Mouse (Mus musculus): Measurements from ENCODE around the gene Src. TPM values are rescaled to one million over a fixed set of nuclear protein-coding genes. Genes with fewer than 3 reads are reported as not detected.

Gene Src
- total RNA-seq, 2 experiments from 2014 or later = 0.09 TPM; not detected in 1

- no peak for ATAC-seq (replicated peaks; ENCODE audit: low FRiP score, poor library complexity, severe bottlenecking)
Observed at GRCm38 (mm10) chr2:157512859-157513258, 94.6 kb downstream of the Src start.

GRCm38 (mm10) chr2:157513737-157514208 lies 95.5 kb downstream of the Src start:
- ATAC-seq (replicated peaks; ENCODE audit: low FRiP score, poor library complexity, severe bottlenecking) = no peak

DNA sequence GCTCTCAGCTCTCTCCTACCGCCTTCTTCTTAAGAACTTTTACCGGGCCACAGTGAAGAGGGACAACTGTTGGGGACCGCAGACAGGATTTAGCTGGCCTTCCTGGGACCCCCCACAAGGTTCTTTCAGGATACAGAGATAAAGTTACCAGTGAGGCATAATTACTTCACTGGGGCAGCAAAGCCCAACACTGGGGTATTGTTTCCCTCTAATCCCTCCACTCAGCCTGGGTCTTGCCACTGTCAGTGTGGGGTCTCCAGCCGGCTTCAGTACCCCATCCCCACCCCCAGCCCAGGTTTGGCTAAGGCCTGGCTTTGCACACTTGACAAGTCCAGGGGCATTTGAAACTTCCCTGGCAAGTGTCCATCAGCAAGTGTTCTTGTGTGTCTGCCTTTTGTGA lies 96.1 kb downstream of the Src start:
- ATAC-seq (replicated peaks; ENCODE audit: low FRiP score, poor library complexity, severe bottlenecking) = no peak

DNA sequence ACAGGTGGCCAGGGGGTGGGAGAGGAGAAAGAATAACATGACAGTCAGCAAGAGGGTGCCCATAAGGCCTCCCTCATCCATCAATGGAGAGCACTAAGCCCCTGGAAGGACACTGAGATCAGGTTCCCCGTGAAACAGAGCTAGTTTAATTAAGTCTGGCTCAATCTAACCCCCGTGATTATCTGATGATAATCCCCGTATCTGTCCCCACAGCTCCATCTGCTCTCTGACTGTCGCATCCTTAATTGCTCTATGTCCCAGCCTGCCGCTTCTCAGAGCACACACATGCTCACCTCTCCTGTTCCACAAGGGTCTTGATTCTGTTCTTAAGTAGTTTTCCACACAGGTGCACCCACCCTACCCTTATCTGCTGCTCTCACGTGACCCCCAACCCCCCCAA lies 99.3 kb downstream of the Src start:
- no peak for ATAC-seq (replicated peaks; ENCODE audit: low FRiP score, poor library complexity, severe bottlenecking)

DNA sequence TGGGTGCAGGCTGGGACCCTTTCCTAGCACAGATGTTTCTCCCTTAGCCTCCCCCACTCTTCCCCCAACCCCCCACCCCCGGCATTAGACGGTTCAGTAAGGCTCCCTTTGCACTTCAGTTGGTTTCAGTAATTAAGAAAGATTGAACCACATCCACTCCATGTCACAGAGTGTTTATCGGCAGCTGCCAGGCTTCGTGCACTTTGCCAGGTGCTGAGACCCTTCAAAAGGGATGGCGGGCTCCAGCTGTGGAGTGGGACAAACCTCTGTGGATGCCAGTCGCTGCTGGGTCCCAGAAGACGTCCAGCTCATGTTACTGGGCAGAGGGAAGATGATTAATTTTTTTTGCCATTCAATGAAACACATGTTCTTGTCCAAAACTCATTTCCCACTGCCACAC lies 100.2 kb downstream of the Src start:
- no peak for ATAC-seq (replicated peaks; ENCODE audit: low FRiP score, poor library complexity, severe bottlenecking)

DNA sequence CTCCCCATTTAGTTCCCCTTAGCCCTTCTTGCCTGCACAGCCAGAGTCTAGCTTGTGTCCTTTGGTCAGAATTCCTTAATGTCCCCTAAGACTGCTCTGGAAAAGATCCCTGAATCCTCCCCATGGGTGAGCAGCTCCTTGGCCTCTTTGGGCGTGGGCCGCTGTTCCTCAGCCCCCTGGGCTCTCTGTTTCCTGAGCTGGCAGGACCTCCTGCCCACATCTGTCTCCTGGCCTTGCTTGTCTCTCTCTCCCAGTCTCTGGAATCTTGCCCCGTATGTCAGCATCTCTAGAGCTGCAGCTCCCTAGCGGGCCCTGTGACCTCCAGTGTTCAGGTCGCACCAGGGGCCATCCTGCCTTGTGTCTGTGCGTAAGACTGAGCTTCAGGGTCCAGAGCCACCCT lies 101.2 kb downstream of the Src start:
- ATAC-seq (replicated peaks; ENCODE audit: low FRiP score, poor library complexity, severe bottlenecking) = no peak

DNA sequence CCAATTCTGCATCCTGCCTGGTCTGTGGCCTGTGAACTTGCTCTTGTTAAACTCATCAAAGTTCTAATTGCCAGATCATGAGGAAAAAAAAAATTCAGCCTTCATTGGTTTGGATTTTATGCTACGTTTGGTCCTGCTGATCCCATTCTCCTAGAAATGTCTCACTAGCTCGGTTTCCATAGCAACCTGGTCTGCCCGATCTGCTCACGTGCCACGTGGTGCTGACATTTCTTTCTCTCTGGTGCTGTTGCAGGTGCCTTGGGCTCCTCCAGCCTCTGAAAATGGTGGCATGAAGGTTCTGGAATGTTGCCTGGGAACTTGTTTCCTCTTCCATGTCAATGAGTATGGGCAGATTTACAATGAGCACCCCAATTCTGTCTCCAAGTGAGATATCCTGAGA lies 102.3 kb downstream of the Src start:
- no peak for ATAC-seq (replicated peaks; ENCODE audit: low FRiP score, poor library complexity, severe bottlenecking)

Other genes starting within 250 kb of the Src start
- gene Rbl1, start 213.9 kb upstream of the Src start, total RNA-seq (2015; ENCODE audit: low replicate concordance) = 31.5 and 34.9 TPM in 2 replicates
- 40.8 and 48.4 TPM in 2 replicates for gene Rbl1, start 213.9 kb upstream of the Src start, total RNA-seq (2017; ENCODE audit: low replicate concordance)
- gene Rpn2, start 139.4 kb upstream of the Src start, total RNA-seq (2015; ENCODE audit: low replicate concordance) = 55.4 and 67.8 TPM in 2 replicates
- gene Rpn2, start 139.4 kb upstream of the Src start, total RNA-seq (2017; ENCODE audit: low replicate concordance) = 51.6 and 53.3 TPM in 2 replicates
- gene Mroh8, start 138.9 kb upstream of the Src start, total RNA-seq (2015; ENCODE audit: low replicate concordance) = not detected in 2 replicates
- gene Mroh8, start 138.9 kb upstream of the Src start, total RNA-seq (2017; ENCODE audit: low replicate concordance) = not detected in 2 replicates
- not detected in 2 replicates for gene Ghrh, start 70.9 kb upstream of the Src start, total RNA-seq (2015; ENCODE audit: low replicate concordance)
- not detected in 2 replicates for gene Ghrh, start 70.9 kb upstream of the Src start, total RNA-seq (2017; ENCODE audit: low replicate concordance)
- gene Manbal, start 50.9 kb upstream of the Src start, total RNA-seq (2015; ENCODE audit: low replicate concordance) = 7.1 and 11.0 TPM in 2 replicates
- gene Manbal, start 50.9 kb upstream of the Src start, total RNA-seq (2017; ENCODE audit: low replicate concordance) = 1.4 and 3.2 TPM in 2 replicates
- gene Nnat, start 141.6 kb downstream of the Src start, total RNA-seq (2015; ENCODE audit: low replicate concordance) = not detected in 2 replicates
- gene Nnat, start 141.6 kb downstream of the Src start, total RNA-seq (2017; ENCODE audit: low replicate concordance) = not detected in 2 replicates
- 6.9 and 11.5 TPM in 2 replicates for gene Blcap, start 152.8 kb downstream of the Src start, total RNA-seq (2015; ENCODE audit: low replicate concordance)
- gene Blcap, start 152.8 kb downstream of the Src start, total RNA-seq (2017; ENCODE audit: low replicate concordance) = 3.0 and 3.5 TPM in 2 replicates